In the genomic region with DNA sequence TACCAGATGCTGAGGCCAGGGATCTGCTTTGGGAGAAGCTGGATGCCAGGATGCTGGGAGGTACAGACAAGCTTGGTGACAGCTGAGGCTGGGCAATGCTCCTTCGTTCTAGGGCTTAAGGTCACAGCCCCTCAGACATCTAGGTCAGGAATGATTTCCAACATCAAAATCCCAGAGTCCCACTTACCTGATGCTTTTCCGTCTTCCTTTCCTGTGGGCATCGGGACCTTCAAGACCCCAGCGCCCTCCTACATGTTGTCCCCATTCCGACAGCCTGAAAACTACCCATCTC, we compare ENCODE assay signal across 8 mouse cellular contexts. TPM values are rescaled to one million over a fixed set of nuclear protein-coding genes. Genes with fewer than 3 reads are reported as not detected.
DNase-seq lines count a peak whose midpoint lies in the region; ATAC-seq lines count a peak whose summit lies in the region.

A gene (minus strand): TSS at position 283 of the 292 bp plus-strand sequence.

- no peak for ATAC-seq in megakaryocyte-erythroid progenitor cell, adult 5-6 weeks (replicated peaks; ENCODE audit: low FRiP score, low TSS enrichment, poor library complexity, severe bottlenecking)

- DNase-seq in gastrocnemius, postnatal 10 days = no peak
- DNase-seq in gastrocnemius, postnatal 36 days = no peak
- peak; percentile 32 for DNase-seq in embryo, embryonic 9.5 days (ENCODE audit: extremely low spot score)
- DNase-seq in heart, postnatal 25 days (ENCODE audit: low spot score) = no peak
- no peak for DNase-seq in left cerebral cortex, adult 11 months (ENCODE audit: low spot score)
- no peak for DNase-seq in kidney, postnatal 10 days
- no peak for DNase-seq in cerebellum, adult 8-10 months

- intact Hi-C loops in gastrocnemius, postnatal 36 days (cut with DNase I) = no loop called here
- intact Hi-C loops in heart, postnatal 25 days (cut with DNase I) = no loop called here

RNA-seq across cellular contexts. Expression of the gene that starts here (rescaled TPM):
- total RNA-seq in gastrocnemius, postnatal 10 days (2021) = 10 to 100 TPM; 23.8 to 26.7 TPM
- 10 to 100 TPM in 1 of 2 experiments, 1 to 10 TPM in 1; 9.8 to 10.7 TPM for total RNA-seq in gastrocnemius, postnatal 36 days (2021)
- 10 to 100 TPM; 29.8 to 33.0 TPM for total RNA-seq in heart, postnatal 25 days (2021)
- 6.8 and 13.7 TPM in 2 replicates for total RNA-seq in megakaryocyte-erythroid progenitor cell, adult 5-6 weeks (2014; fragmentation: Nextera tagmentation)
- total RNA-seq in megakaryocyte-erythroid progenitor cell, adult 5-6 weeks (2017) = 10.9 and 35.8 TPM in 2 replicates
